Mouse (Mus musculus) left cerebral cortex, adult 18-20 months (tissue): ENCODE results near the gene Apobec4. TPM values are rescaled to one million over a fixed set of nuclear protein-coding genes. Genes with fewer than 3 reads are reported as not detected.

Source experiments
- DNase-seq, 2 experiments: peaks; one replicate each; pipeline ENCODE4 v3.0.0; 2021 to 2022; ENCODE audit warnings: low spot score in 2 of 2, mixed read lengths in 1 of 2
- long read RNA-seq, 2 experiments: library from polyadenylated mRNA; stranded (forward); transcript quantifications; one replicate each; pipeline ENCODE4 v2.0.0; 2021
- total RNA-seq, 2 experiments: library from RNA; stranded (reverse); gene quantifications; 2 replicates each; pipeline ENCODE4 v1.2.3; 2021

The Apobec4 gene
- total RNA-seq: not detected
- long read RNA-seq, experiment 1, partial matches to known transcripts: 0 of 2 reads
- long read RNA-seq, experiment 1, other reads (novel, unspliced or antisense): 2 of 2 reads
- long read RNA-seq, experiment 2, partial matches to known transcripts: 0 of 1 reads
- long read RNA-seq, experiment 2, other reads (novel, unspliced or antisense): 1 of 1 reads

DNA sequence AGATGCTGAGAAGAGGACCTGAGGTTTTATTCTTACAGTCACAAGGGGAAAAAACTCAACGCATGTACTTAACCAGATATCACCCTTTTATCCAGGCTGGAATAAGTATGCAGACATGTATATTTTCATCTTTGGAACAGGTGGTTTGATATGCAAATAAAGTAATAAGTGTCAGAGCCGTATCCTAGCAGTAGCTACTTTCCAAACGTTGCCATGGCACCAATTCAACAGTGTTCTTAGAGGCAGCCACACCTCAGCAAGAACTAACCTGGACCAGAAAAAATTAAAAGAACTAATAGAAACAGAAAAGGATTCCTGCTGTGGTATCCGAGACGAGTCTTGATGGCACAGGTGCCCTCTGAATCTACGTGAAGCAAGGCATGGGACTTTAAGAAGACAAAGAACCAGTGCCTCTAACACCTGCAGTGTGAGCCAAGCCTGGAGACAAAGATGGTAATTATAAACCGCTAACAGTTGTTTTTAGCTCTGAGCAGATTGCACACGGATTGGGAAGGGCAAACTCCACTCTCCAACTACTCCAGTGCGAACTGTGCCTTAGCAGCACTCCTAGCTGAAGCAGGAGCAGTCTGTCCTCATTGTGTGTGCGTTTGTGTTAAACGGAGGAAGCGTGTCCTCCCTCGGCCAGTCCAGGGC is at the start of gene Apobec4:
Apobec4 (plus strand) TSS at position 240 of the 654 bp plus-strand sequence.
- DNase-seq: peak in 1 of 2 experiments; percentile 43

DNA sequence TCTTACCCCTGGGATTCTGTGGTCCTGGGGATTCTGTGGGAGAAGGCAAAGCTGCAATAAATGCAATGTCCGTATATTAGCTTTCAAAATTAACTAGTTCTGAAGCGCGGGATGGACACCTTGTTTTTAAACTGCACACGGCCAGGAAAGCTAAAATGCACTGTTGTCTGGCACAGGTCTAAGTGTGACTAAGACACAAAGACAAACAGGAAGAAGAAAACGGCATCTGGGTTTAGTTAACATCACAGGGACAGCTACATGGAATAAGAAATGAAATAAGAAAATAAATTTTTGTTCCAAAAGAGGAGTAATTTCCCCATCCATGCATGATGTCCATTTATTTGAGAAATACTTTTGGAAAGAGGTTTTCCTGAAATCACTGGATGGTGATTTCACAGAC is 49.3 kb upstream of the Apobec4 start:
- no peak for DNase-seq

DNA sequence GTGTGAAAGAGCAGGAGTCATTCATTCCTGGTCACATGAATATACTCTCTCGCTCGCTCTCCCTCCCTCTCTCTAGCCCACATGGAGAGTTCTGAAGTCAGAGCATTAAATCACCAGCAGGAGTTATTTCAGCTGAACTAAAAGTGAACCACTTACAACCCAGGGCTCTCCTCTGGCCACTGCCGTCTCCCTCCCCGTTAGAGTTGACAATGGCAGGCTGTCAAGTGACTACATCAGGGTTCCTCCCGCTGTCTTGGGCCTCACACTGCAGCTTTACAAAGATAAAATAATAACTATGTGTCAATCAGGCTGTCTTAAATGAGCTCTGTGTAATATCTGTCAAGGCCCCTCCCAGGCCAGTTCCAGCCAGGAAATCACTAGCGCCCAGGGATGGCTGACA is 47.4 kb upstream of the Apobec4 start:
- DNase-seq: no peak

DNA sequence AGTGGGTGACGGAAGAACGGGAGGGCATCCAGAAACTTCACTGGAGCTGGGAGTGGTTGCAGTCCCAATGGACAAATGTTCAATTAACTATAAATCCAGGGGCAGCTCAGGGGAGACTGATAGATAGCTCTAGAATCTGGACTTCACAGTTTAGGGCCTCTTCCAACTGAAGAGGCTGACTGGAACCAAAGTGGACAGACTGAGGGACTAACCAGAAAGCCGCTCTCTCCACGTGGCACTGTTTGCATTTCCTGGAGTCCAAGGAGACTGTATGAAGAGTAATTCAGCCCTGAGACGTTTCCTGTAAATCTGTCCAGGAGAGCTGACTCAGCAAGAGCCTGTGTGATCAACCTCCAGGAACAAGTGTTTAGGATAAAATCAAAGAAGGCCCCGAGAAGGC is 46.4 kb upstream of the Apobec4 start:
- no peak for DNase-seq

DNA sequence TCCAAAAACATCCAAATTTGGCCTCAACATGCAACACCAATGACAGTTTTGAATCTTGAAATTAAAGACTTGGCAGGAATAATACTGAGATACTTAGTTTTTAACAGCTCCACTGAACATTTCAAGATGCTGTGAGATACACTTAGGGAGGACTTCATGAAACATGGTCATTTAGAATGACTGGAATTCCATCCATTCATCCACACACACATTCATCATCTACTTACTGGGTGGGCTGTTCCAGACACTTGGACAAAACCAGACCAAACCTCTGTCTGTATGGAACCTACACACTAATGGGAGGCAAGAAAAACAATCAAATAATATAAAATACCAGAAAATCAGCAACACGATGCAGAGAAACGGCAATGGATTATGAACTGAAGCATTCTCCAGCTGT is 42.8 kb upstream of the Apobec4 start:
- no peak for DNase-seq

DNA sequence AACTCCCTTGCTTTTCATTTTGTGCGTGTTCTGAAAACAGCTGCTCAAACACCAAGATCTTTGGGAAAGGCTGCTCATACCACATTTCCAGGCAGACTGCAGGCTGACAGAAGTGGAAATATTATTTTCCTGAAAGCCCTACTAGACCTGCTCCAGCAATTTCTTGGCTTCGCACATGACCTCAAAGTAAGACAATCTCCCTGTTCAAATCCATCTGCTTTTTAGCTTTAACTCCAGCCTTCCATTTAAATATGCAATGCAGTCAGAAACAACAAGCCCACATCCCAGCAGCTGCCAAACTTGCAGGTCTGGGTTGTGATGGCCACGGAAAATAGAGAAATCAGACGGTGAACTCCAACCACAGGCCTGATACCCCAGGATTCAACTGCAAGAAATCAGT is 39.3 kb upstream of the Apobec4 start:
- DNase-seq: no peak

DNA sequence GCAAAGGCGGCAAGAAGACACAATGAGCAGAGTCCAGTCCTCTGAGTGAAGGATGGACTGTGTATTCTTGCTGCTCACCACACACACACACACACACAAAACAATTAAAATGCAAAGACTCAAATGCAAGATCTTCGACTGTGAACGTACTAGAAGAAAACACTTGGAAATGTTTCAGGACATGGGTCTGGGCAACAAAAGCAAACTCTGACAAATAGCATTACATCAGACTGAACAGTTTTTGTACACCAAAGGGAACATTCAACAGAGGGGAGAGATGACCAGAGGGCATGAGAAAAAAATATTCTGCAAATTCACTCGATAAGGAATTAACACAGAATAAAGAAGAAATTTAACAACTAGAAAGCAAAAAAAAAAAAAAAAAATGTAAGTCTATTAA is 36.4 kb upstream of the Apobec4 start:
- DNase-seq: no peak

DNA sequence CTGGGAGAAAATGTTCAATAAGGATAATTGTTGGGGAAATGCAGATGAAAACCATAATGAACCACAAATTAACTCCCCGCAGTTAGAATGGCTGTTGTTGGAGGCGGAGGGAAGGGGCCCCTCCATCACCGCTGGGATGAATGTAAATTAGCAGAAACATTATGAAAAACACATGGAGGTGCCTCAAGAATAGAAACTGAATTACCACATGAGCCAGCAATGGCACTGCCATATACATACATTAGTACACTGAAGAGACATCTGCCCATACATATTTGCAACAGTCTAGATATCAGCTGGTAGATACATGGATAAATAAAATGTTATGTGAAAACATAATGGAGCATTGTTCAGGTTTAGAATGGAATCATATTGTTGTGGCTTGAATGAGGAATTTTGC is 35.9 kb upstream of the Apobec4 start:
- DNase-seq: no peak

DNA sequence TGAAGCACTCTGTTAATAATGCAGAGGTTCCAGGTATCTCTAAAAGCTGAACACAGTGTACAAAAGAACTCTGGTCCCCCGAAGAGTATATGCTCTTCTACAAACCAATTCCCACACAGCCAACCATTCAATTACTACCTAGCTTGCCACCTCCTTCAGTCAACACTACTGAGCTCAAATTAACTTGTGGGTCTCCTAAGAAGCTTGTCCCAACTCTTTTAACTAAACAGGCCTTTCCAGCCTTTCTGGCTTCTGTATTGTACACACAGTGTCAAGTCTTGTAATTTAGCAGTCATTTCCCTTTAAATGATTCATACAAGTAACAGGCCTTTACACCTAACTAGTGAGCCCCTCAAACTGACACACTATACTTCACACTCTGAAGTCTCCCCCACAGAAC is 33.0 kb upstream of the Apobec4 start:
- DNase-seq: no peak

DNA sequence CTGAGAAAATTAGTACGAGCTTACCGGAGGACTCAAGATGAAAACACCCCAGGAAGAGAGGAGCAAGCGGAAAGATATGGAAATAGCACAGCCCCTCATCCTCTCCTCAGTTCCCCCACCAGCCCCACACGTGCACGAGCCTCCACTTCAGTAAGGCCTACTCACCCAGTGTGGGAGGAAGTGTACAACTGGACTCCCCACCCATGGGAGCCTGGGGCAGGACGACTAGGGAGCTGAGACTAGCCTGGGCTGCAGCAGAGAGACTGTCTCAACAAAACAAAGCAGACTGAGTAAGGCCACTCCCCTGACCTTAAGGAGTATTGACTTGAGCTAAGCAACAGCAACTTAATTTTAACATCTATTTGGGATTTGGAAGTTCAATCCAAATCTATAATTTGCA is 32.2 kb upstream of the Apobec4 start:
- no peak for DNase-seq

DNA sequence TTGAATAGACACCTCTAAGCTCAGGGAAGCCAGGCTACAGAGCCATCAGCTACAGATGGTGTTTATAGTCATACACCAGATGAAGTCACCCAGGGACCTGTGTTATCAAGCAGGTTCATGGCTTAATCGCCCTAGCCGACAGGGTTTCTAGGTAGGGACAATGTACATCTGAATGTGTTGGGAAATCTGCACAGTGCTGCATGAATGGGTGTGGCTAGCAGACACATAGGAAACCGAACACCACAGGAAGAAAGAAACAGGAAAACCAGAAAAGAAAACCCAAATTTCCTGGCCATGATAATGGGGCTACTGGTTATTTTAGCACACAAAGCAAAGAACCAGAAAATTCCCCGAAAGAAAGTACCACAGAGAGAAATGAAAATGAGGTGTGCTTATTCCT is 29.4 kb upstream of the Apobec4 start:
- DNase-seq: no peak

DNA sequence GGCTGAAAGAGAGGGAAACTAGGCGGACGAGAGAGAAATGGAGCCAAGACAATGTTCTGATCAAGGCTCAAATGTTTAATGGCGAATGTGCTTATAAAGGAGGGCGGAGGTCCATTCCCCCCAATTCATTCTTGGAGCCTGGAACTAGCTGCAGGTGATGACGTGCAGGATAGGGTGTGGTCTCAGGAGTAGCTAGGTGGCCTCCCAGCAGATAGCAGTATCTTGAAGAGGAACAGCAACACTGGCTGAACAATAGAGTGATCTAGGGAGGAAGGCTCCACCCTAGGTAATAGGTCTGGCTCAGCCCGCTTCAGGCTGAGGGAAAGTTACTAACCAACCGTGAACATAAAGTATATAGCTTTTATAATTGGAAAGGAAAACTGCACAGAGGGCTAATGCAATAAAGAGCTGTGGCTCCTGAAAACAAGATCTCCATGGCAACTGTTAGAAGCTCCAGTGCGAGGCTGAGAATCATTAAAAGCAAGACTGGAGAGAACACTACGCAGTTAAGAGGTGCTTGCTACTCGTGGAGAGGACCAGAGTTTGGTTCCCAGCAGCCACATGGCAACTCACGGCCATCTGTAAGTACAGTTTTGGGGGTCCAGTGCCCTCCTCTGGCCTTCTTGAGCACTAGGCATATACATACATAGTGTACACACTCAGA is 28.7 kb upstream of the Apobec4 start:
- no peak for DNase-seq

DNA sequence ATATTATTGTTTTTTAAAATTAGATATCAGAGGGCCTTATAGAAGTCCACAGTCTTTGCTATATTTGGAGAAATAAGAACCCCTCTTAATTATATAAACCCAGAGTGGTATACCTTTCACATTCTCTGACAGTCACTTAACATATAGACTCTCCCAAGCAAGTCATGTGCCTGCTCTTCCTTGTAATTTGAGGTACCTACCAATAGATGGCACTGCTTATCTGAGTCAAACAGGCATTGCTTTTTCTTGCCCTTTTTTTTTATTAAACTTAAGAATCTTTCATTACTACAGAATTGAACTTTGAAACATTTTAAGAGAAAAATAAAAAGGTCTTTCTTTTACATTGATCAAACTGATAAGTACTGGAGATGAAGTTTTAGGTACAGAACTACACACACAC is 26.1 kb upstream of the Apobec4 start:
- DNase-seq: no peak

DNA sequence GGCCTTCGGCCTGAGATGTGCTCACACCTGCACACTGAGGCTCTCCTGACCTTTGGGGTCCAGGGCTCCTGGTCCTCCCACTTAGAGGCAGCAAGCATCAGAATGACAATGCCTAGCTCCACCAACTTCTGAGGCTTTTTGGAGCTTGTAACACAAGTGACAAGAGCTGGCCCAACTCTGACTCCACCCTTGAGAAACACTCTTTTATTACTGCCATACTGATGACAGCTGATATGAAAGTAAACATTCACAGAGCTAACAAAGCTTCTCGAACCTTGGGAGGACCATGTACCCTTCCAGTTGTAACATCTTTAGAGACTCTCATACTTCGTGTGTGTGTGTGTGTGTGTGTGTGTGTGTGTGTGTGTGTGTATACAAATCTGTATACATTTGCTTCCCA is 24.3 kb upstream of the Apobec4 start:
- no peak for DNase-seq

DNA sequence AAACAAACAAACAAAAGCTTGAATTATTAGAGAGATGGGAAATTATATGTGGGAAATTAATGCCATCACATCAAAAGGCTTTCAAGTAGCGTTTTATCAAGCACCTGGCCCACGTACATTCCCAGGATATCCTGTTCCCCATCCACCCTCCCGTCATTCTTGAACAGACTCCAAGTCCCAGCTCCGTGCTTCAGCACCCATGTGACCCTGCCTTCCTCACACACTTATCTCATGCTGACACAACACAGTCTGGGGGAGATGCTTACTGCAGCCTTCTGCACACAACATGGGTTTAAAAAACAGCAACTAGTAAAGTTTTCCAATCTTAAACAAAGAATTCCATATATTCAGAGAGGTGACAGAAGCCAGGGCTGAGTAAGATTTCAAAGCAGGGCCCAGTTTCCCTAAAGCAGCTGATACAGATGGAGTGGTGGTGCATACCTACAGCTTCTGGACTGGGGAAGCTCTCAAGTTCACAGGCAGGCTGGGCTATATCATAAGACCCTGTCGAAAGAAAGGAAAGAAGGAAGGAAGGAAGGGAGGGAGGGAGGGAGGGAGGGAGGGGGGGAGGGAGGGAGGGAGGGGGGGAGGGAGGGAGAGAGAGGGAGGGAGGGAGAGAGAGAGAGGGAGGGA is 22.6 kb upstream of the Apobec4 start:
- no peak for DNase-seq

DNA sequence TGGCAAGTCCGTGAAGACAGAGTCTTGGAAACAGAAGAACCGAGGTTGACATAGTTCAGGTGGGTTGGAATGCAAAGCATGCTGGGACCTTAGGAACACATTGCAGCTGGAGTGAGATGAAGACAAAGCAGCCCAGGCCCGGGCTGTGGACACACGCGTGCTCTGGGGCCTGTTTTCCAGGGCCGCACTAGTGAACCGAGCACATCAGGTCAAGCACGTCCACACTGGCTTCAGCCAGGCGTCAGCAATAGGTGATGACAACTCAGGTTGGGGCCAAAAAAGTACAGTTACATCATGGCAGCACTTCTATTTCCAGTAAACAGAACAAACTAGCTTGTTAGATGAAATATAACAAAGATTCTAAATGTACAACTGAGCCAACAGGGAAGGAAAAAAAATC is 11.6 kb upstream of the Apobec4 start:
- no peak for DNase-seq

DNA sequence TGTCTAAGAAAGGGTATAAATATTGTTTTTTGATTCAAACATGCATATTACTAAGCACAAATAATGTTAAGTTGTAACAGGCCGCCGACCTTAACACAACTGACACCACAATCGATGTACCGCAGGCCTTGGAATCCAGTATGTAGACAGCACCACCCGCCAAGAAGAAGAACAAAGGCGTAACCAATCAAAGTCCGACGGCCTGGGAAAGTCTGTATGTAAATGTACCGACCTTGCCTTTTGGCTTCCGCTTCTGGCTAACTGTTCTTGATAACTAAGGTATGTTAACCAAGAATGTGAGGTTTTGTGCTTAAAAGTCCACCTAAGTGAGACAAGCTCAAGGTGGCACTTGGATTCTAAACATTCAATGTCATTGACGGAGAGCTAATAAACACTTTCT is 11.0 kb upstream of the Apobec4 start:
- no peak for DNase-seq

DNA sequence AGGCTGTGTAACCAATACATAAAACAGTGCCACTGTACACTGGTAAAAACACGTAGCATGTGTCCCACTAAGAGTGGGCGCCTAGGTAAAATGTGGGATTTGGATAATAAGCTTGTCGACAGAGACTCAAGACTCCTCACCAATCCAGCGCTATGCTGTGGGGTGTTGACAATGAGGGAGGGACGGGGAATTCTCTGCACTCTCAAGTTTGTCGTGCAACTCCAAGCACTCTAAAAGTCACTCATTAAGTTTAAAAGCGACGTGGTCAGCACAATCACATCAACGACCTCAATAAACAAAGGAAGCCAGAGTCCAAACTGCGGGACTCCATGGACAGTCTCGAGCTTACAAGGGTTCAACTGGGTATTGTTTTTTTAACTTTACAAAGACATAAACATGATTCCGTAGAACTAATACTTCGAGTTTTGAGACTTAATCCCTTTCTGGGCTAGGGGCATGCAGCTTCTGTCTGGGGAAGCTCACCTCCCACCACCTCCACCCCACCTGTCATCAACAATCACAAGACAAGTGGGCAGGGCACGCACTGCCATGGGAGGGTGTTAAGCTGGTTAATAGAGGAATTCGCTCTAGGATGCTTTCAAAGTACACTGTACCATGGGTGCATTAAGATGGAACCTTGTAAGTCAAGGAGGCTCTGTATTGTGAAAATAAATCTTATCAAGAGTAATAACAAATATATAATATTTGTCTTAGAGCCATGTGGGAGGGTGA is 7.1 kb upstream of the Apobec4 start:
- no peak for DNase-seq

DNA sequence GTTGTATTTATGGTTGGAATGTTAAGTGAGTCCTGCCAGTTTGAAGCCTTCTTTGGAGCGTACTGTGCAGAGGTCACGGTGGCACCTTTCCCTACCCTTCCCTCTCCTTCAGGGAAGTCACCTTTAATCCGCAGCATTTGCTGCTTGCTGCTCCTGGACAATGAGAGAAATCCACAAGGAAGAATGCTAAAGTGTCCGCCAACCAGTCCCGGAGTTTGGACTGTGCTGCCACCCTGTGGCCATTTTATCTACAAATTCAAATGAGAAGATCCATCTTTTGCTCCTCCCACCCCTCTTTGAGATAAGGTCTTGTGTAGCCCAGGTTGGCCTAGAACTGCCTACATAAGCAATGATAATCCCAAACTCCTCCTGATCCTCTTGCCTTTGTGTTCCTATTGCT is 3.9 kb upstream of the Apobec4 start:
- DNase-seq: peak; percentile 80 to 91

DNA sequence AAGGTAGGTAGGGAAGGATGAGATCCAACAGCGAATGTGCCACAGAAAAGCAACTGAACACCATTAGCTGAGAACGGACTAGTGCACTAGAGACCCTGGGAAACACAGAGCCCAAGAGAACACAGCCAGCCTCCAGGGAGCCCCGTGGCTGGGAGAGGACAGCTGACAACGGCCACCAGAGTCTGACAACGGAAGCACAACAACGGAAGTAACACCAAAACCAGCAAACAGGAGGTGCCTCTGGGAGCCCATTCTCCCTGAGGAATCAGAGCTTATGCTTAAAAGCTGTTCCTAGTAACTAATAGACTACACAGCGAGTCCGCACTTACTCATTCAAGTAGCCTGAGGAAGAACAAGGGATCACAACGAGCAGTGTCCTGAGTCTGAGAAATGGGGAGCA is 1.1 kb upstream of the Apobec4 start:
- no peak for DNase-seq

DNA sequence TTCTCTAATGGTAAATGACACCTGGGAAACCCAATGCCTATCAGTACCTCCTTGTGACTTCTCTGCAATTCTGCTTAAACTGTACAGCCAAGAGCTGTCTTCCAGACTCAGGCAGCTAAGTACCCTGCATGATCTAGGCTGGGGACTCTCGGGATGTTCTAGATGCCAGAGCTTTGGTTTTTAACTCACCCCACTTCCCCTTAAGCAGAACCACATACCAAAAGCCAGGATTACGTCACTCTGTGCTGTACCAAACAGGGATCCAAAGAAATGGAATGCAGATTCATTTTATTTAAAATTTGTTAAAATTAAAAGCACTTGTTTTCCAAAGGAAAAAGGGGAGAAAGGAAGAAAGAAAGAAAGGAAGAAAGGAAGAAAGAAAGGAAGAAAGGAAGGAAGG is 11.4 kb downstream of the Apobec4 start:
- no peak for DNase-seq
